26 mouse cellular contexts compared by ENCODE assay signal in the genomic region with DNA sequence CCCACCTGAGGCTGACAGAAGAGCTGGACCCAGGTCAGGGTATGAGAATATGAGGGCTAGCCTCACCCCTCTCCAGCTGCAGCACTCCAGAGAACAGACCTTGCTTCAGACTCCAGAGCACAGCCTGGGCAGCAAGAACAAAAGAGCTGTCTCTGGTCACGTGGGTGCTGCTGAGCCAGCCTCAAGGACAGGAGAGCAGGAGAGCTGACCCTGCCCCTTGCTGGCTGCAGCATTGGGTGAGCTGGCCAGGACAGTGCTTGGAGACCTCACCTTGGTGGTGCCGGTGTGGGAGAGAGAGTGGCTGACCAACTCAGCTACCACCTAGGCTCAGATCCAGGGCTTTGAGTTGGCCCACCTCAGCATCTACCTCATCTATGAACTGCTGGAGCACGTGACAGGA. TPM values are rescaled to one million over a fixed set of nuclear protein-coding genes. Genes with fewer than 3 reads are reported as not detected.
"Had no signal": no experiment of that assay in that cellular context is flagged by ENCODE, and none has a peak within 500 bp of the region (broad histone marks: within the 10 kb centered on the region; RNA-seq: fewer than 3 reads in every experiment).

No protein-coding gene starts in this region.

- H3K36me3 ChIP-seq: limb, embryonic 10.5 days; limb, embryonic 13.5 days; liver, embryonic 13.5 days; lung, embryonic 15.5 days; midbrain, embryonic 12.5 days; midbrain, embryonic 15.5 days; neural tube, embryonic 12.5 days; neural tube, embryonic 15.5 days had no signal

- ATAC-seq: midbrain, embryonic 15.5 days had no signal

- H3K4me2 ChIP-seq: limb, embryonic 13.5 days; liver, embryonic 13.5 days; lung, embryonic 15.5 days; midbrain, embryonic 12.5 days; midbrain, embryonic 15.5 days; neural tube, embryonic 12.5 days; neural tube, embryonic 15.5 days had no signal

- DNase-seq: kidney, postnatal 25 days; layer of hippocampus, adult 9-11 months; liver; liver, embryonic 13.5 days; lung, postnatal 10 days; lung, postnatal 36 days; thymus, adult 18-20 months; thymus, postnatal 36 days had no signal

- H3K9me3 ChIP-seq: limb, embryonic 10.5 days; limb, embryonic 13.5 days; liver, embryonic 13.5 days; lung, embryonic 15.5 days; megakaryocyte, embryonic 14.5 days; midbrain, embryonic 12.5 days; midbrain, embryonic 15.5 days; neural tube, embryonic 12.5 days; neural tube, embryonic 15.5 days had no signal

- H3K27me3 ChIP-seq: limb, embryonic 13.5 days; liver, embryonic 13.5 days; lung, embryonic 15.5 days; midbrain, embryonic 12.5 days; midbrain, embryonic 15.5 days; neural tube, embryonic 12.5 days; neural tube, embryonic 15.5 days had no signal

- H3K9ac ChIP-seq: limb, embryonic 13.5 days; liver, embryonic 13.5 days; lung, embryonic 15.5 days; midbrain, embryonic 12.5 days; midbrain, embryonic 15.5 days; neural tube, embryonic 12.5 days; neural tube, embryonic 15.5 days had no signal

- H3K4me1 ChIP-seq: limb, embryonic 10.5 days; limb, embryonic 13.5 days; liver, embryonic 13.5 days; lung, embryonic 15.5 days; megakaryocyte, embryonic 14.5 days; neural tube, embryonic 15.5 days had no signal

- H3K27ac ChIP-seq: kidney, postnatal 0 days; layer of hippocampus, adult 2 months; limb, embryonic 10.5 days; limb, embryonic 13.5 days; liver, embryonic 13.5 days; lung, embryonic 15.5 days; midbrain, embryonic 12.5 days; midbrain, embryonic 15.5 days; neural tube, embryonic 12.5 days; neural tube, embryonic 15.5 days had no signal

- H3K4me3 ChIP-seq: layer of hippocampus, adult 2 months; limb, embryonic 10.5 days; limb, embryonic 13.5 days; liver, embryonic 13.5 days; lung, embryonic 15.5 days; megakaryocyte, embryonic 14.5 days; midbrain, embryonic 12.5 days; midbrain, embryonic 15.5 days; neural tube, embryonic 12.5 days; neural tube, embryonic 15.5 days had no signal

RNA-seq across cellular contexts. Expression of gene Tmc2, which starts 39.8 kb away (rescaled TPM):
- total RNA-seq: left cerebral cortex, adult 18-20 months; left cerebral cortex, postnatal 25 days had no signal
- polyA plus RNA-seq: kidney, embryonic 14.5 days; kidney, postnatal 0 days; large intestine, adult 2 months; limb, embryonic 10.5 days; limb, embryonic 13.5 days; liver, embryonic 13.5 days; lung, embryonic 15.5 days; midbrain, embryonic 12.5 days; midbrain, embryonic 15.5 days; neural tube, embryonic 12.5 days; neural tube, embryonic 15.5 days; small intestine, adult 2 months; spleen, adult 2 months; stomach, embryonic 16.5 days had no signal

RNA-seq across cellular contexts. Expression of gene Tgm6, which starts 43.0 kb away (rescaled TPM):
- polyA plus RNA-seq: kidney, embryonic 14.5 days; kidney, postnatal 0 days; large intestine, adult 2 months; limb, embryonic 10.5 days; limb, embryonic 13.5 days; liver, embryonic 13.5 days; liver, embryonic 16.5 days; lung, embryonic 15.5 days; midbrain, embryonic 12.5 days; neural tube, embryonic 12.5 days; small intestine, adult 2 months; spleen, adult 2 months; stomach, embryonic 16.5 days had no signal
